Mouse (Mus musculus): ENCODE data around the gene Itga2b. TPM values are rescaled to one million over a fixed set of nuclear protein-coding genes. Genes with fewer than 3 reads are reported as not detected.

The Itga2b gene
- polyA plus RNA-seq, 1 experiment from 2014 or later: 2.9 TPM

DNA sequence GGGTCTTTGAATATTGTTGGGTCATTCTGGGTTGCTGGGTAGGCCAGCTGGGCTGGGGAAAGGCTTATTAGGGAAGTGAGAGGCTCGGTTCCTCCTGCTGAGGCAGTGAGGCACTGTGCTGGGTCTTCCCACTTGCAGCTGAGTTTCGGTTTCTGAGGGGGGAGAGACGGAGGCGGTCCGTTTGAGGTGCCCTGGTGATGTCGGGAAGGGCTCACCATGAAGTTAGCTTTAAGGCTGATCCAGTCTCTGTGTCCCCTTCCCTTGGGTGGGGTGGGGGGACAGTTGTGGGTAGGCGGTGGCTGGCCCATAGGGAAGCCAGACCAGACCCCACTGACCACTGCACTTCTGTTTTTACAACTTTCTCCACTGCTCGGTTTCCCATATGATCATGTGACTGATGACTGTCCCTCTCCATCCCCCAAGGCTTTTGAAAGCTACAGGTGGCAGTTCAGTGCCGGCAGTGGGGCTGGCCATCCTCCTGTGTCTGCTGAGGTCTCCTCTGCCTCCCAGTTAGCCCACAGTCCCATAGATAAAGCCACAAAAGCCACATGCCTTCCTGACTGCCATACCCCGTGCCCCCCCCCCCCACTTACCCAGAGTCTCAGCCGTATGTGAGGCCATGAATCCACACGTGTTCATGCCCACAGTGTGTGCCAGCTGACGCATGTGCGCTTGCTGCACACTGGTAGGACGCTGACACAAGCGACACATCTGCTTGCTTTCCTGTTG, 37.6 kb downstream of the Itga2b start:
- Histone ChIP-seq H3K27ac (no peak overlapping the region), H3K36me3 (ENCODE audit: poor library complexity, severe bottlenecking) (peaks cover 26% of the 10 kb centered on the region), H3K9ac (0 out of 2 replicates have a peak overlapping the region, but pooled peaks have one; percentile 16), H3K4me2 (0 out of 2 replicates have a peak overlapping the region, but pooled peaks have one; percentile 7), H3K4me3 (no peak overlapping the region), H3K4me1 (peaks cover 43% of the 10 kb centered on the region), H3K27me3 (peaks cover 7% of the 10 kb centered on the region; the same call in 1 of the 2 replicates), H3K9me3 (replicated peaks) (no peaks in the 10 kb centered on the region)
- no peak for ATAC-seq
- 72% methylated on average over 16 of the region's 16 CpGs for WGBS

DNA sequence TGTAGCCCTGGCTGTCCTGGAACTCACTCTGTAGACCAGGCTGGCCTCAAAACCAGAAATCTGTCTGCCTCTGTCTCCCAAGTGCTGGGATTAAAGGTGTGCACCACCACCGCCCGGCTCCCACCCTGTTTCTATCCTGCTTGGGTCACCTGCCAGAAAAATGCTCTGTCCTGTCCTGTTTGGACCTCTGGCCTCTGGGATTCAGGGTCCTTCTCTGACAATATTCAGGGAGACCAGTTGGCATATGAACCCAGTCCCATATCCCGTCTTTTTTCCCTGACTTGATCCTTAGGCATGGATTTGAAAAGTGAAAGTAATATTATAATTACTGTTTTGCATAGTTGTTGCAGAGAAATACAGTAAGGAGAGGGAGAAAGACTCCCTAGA, 38.2 kb downstream of the Itga2b start:
- Histone ChIP-seq H3K27ac (no peak overlapping the region), H3K27me3 (peaks cover 11% of the 10 kb centered on the region; the same call in 1 of the 2 replicates), H3K4me1 (peaks cover 38% of the 10 kb centered on the region), H3K9ac (no peak overlapping the region), H3K36me3 (ENCODE audit: poor library complexity, severe bottlenecking) (peaks cover 22% of the 10 kb centered on the region), H3K4me3 (no peak overlapping the region), H3K4me2 (0 out of 2 replicates have a peak overlapping the region, but pooled peaks have one; percentile 7), H3K9me3 (replicated peaks) (no peaks in the 10 kb centered on the region)
- ATAC-seq: no peak
- WGBS: 76% methylated on average over 3 of the region's 3 CpGs

GRCm38 (mm10) chr11:102431018-102431645, 38.8 kb downstream of the Itga2b start:
- H3K27me3 ChIP-seq: peaks cover 11% of the 10 kb centered on the region; the same call in 1 of the 2 replicates
- no peaks in the 10 kb centered on the region for H3K9me3 ChIP-seq (replicated peaks)
- WGBS: 0% methylated on average over 7 of the region's 7 CpGs
- H3K4me1 ChIP-seq: peaks cover 34% of the 10 kb centered on the region
- H3K4me3 ChIP-seq: peak overlapping the region; percentile 61
- H3K9ac ChIP-seq: peak overlapping the region; percentile 66
- H3K27ac ChIP-seq: peak overlapping the region; percentile 68
- H3K4me2 ChIP-seq: peak overlapping the region; percentile 93
- H3K36me3 ChIP-seq (ENCODE audit: poor library complexity, severe bottlenecking): peaks cover 17% of the 10 kb centered on the region
- peak; percentile 52 for ATAC-seq

DNA sequence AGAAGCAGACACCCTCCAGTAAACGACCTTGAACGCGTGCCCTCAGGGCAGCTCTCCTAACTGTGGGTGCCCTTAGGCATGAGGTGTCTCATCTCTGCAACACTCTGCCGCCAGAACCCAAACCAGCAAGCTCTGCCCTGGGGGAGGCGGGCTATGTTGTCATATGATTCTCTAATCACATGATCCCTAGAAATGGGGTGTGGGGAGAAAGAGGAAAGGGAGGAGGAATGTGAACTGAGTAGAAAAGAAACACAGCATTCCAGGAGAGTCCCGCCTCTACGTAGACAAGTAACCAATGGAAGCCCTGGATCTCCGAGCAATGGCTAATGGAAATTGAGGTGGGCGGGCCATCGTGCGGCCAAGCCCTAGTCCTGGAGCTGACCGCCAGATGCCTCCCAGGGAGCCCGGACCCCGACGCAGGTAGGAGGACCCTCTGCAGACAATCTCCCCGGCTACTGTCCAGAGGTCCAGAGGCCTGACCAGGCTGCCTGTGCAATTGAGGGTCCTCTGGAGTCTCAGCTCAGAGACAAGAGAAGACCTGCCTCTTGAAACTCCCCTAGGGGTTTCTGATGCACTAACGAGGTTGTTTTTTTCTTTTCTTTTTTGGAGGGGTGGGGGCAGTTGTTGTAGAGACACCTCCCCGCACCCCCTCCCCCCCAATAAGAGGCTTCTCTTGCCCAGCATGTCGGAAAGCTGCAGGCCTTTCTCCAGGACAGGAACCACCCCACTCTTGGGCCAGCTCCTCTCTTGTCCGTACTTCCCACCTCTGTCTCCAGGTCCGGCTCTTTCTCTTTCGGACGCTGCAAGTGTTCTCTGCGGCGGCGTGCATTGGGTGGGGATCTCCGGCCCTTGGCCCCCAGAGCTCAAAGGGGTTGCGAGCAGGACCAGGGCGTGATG, 39.6 kb downstream of the Itga2b start, which contains the start of gene Grn:
Gene Grn (plus strand): TSS at position 195 of the 897 bp plus-strand sequence.
- Histone ChIP-seq H3K4me3 (peak within 1 kb of the TSS; percentile 61), H3K4me1 (peaks cover 32% of the 10 kb centered on the region), H3K27ac (peak within 1 kb of the TSS; percentile 68), H3K36me3 (ENCODE audit: poor library complexity, severe bottlenecking) (peaks cover 9% of the 10 kb centered on the region), H3K4me2 (peak within 1 kb of the TSS; percentile 93), H3K9ac (peak within 1 kb of the TSS; percentile 70), H3K27me3 (peaks cover 11% of the 10 kb centered on the region; the same call in 1 of the 2 replicates), H3K9me3 (replicated peaks) (no peaks in the 10 kb centered on the region)
- peak; percentile 93 for ATAC-seq
- WGBS: 0% methylated on average over 29 of the region's 29 CpGs

GRCm38 (mm10) chr11:102429551-102429950, 40.4 kb downstream of the Itga2b start:
- Histone ChIP-seq H3K9ac (peak overlapping the region; percentile 70), H3K4me3 (peak overlapping the region; percentile 61), H3K4me1 (peaks cover 32% of the 10 kb centered on the region), H3K27me3 (peaks cover 11% of the 10 kb centered on the region; the same call in 1 of the 2 replicates), H3K27ac (no peak overlapping the region), H3K4me2 (peak overlapping the region; percentile 93), H3K9me3 (replicated peaks) (no peaks in the 10 kb centered on the region), H3K36me3 (ENCODE audit: poor library complexity, severe bottlenecking) (peaks cover under 1% of the 10 kb centered on the region)
- no peak for ATAC-seq
- 48% methylated on average over 3 of the region's 3 CpGs for WGBS

- Histone ChIP-seq H3K27me3 (peaks cover 11% of the 10 kb centered on the region; the same call in 1 of the 2 replicates), H3K9me3 (replicated peaks) (no peaks in the 10 kb centered on the region), H3K4me2 (peak overlapping the region; percentile 93), H3K9ac (no peak overlapping the region), H3K27ac (no peak overlapping the region), H3K36me3 (ENCODE audit: poor library complexity, severe bottlenecking) (no peaks in the 10 kb centered on the region; the same call in 1 of the 2 replicates), H3K4me3 (peak overlapping the region; percentile 61; the same call in 1 of the 2 replicates), H3K4me1 (peaks cover 27% of the 10 kb centered on the region)
- no peak for ATAC-seq
- WGBS: 73% methylated on average over 8 of the region's 8 CpGs
Measured at GRCm38 (mm10) chr11:102428981-102429540, 40.9 kb downstream of the Itga2b start.

- Histone ChIP-seq H3K9ac (no peak overlapping the region), H3K4me2 (no peak overlapping the region), H3K27ac (no peak overlapping the region), H3K4me1 (peaks cover 12% of the 10 kb centered on the region), H3K9me3 (replicated peaks) (no peaks in the 10 kb centered on the region), H3K4me3 (no peak overlapping the region), H3K36me3 (ENCODE audit: poor library complexity, severe bottlenecking) (no peaks in the 10 kb centered on the region), H3K27me3 (peaks cover 11% of the 10 kb centered on the region; the same call in 1 of the 2 replicates)
- 87% methylated on average over 8 of the region's 8 CpGs for WGBS
- ATAC-seq: no peak
Measured at GRCm38 (mm10) chr11:102425555-102426316, 44.2 kb downstream of the Itga2b start.

DNA sequence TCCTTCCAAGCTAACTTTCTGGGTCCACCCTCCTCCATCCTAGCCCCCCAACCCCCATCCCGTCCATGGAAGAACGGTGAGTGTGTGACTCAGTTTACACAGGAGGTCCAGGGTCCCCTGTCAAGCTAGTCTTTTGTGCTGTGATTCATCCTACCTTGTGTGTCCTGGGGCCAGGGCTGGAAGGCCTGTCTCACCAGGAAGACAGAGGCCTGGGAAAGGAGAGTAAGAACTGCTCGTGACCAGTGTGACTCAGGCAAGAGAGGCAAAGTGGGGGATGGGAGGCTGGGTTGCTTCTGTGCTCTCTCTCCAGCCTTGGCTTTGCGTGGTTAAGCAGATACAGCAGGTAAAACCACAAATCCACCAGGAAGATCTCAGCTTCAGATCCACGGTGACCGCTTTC, 45.3 kb downstream of the Itga2b start:
- WGBS: 76% methylated on average over 6 of the region's 6 CpGs
- Histone ChIP-seq H3K9ac (no peak overlapping the region), H3K9me3 (replicated peaks) (peaks cover 2% of the 10 kb centered on the region; the same call in 1 of the 2 replicates), H3K4me1 (peaks cover 5% of the 10 kb centered on the region), H3K4me3 (no peak overlapping the region), H3K27ac (no peak overlapping the region), H3K4me2 (no peak overlapping the region), H3K36me3 (ENCODE audit: poor library complexity, severe bottlenecking) (no peaks in the 10 kb centered on the region), H3K27me3 (peaks cover 11% of the 10 kb centered on the region; the same call in 1 of the 2 replicates)
- ATAC-seq: no peak

DNA sequence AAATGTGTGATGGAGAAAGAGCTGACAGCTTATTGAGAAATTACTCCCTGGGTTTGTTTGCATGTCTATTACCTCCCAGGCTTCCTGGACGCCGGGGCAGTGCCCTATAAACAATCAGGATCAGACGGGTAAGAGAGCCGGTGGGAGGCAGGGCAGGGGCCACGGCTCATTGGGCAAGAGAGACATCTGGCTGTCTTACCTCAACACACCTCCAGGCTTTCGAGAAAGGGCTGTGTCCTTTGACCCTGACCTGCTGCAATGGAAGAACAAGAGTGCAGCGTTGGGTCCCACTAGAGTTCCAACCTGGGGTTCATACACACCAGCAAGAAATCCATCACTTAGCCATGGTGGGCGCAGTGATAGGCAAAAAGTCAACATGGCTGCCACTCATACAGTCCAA, 48.4 kb downstream of the Itga2b start:
- ATAC-seq: no peak
- WGBS: 71% methylated on average over 8 of the region's 8 CpGs
- Histone ChIP-seq H3K9ac (no peak overlapping the region), H3K4me2 (no peak overlapping the region), H3K9me3 (replicated peaks) (peaks cover 3% of the 10 kb centered on the region; the same call in 1 of the 2 replicates), H3K4me1 (no peaks in the 10 kb centered on the region), H3K4me3 (no peak overlapping the region), H3K36me3 (ENCODE audit: poor library complexity, severe bottlenecking) (no peaks in the 10 kb centered on the region), H3K27ac (no peak overlapping the region), H3K27me3 (no peaks in the 10 kb centered on the region)

- no peak for ATAC-seq
- Histone ChIP-seq H3K27me3 (no peaks in the 10 kb centered on the region), H3K9me3 (replicated peaks) (peaks cover 3% of the 10 kb centered on the region; the same call in 1 of the 2 replicates), H3K4me1 (no peaks in the 10 kb centered on the region), H3K36me3 (ENCODE audit: poor library complexity, severe bottlenecking) (no peaks in the 10 kb centered on the region), H3K9ac (no peak overlapping the region), H3K27ac (no peak overlapping the region), H3K4me2 (no peak overlapping the region), H3K4me3 (no peak overlapping the region)
Measured at GRCm38 (mm10) chr11:102418887-102419286, 51.0 kb downstream of the Itga2b start.

- Histone ChIP-seq H3K27ac (no peak overlapping the region), H3K27me3 (no peaks in the 10 kb centered on the region), H3K9me3 (replicated peaks) (peaks cover 3% of the 10 kb centered on the region; the same call in 1 of the 2 replicates), H3K4me3 (no peak overlapping the region), H3K4me1 (no peaks in the 10 kb centered on the region), H3K4me2 (no peak overlapping the region), H3K36me3 (ENCODE audit: poor library complexity, severe bottlenecking) (no peaks in the 10 kb centered on the region), H3K9ac (no peak overlapping the region)
- ATAC-seq: no peak
- WGBS: 85% methylated on average over 1 of the region's 1 CpGs
Measured at GRCm38 (mm10) chr11:102417160-102417559, 52.8 kb downstream of the Itga2b start.

Measured in forebrain, embryonic 13.5 days (tissue).